Mouse (Mus musculus): Measurements from ENCODE around the gene Hectd2. TPM values are rescaled to one million over a fixed set of nuclear protein-coding genes. Genes with fewer than 3 reads are reported as not detected.

Hectd2 gene
- polyA plus RNA-seq, 1 experiment from 2014 or later = 6.8 TPM

- no peaks in the 10 kb centered on the region for H3K36me3 ChIP-seq (ENCODE audit: control insufficient read depth, insufficient read depth, low read length)
- no peak overlapping the region for H3K4me3 ChIP-seq (ENCODE audit: control insufficient read depth in 1 of 2, insufficient read depth in 1 of 2, low read depth in 1 of 2, low read length in 2 of 2)
- no peaks in the 10 kb centered on the region for H3K9me3 ChIP-seq (ENCODE audit: control insufficient read depth, low read length)
- H3K9ac ChIP-seq (ENCODE audit: low read length) = no peak overlapping the region
- H3K27ac ChIP-seq (replicated peaks in 1 of 2; ENCODE audit: control insufficient read depth in 1 of 2, insufficient read depth in 1 of 2, low read depth in 2 of 2, low read length in 2 of 2) = no peak overlapping the region
- ATAC-seq (ENCODE audit: insufficient number of reproducible peaks, insufficient read depth, low FRiP score, low read depth) = no peak
- H3K4me1 ChIP-seq (ENCODE audit: control insufficient read depth in 2 of 2, insufficient read depth in 2 of 2, low read length in 2 of 2) = peaks cover 7 to 13% of the 10 kb centered on the region in 2 experiments
- no peaks in the 10 kb centered on the region for H3K27me3 ChIP-seq (ENCODE audit: control insufficient read depth, insufficient read depth, low read length)
- no peak overlapping the region for H3K4me2 ChIP-seq (ENCODE audit: low read length)
- 62% methylated on average over 5 of the region's 5 CpGs for WGBS
These were observed 21.4 kb upstream of the Hectd2 start for GRCm38 (mm10) chr19:36533082-36533481.

GRCm38 (mm10) chr19:36534011-36534765, 20.3 kb upstream of the Hectd2 start:
- WGBS = 51% methylated on average over 17 of the region's 17 CpGs
- peak overlapping the region in 1 of 2 experiments; percentile 1; a peak in 1 of 4 replicates for H3K4me3 ChIP-seq (ENCODE audit: control insufficient read depth in 1 of 2, insufficient read depth in 1 of 2, low read depth in 1 of 2, low read length in 2 of 2)
- no peaks in the 10 kb centered on the region for H3K27me3 ChIP-seq (ENCODE audit: control insufficient read depth, insufficient read depth, low read length)

GRCm38 (mm10) chr19:36534766-36535140, 19.7 kb upstream of the Hectd2 start:
- ATAC-seq (ENCODE audit: insufficient number of reproducible peaks, insufficient read depth, low FRiP score, low read depth) = peak; percentile 68
- H3K36me3 ChIP-seq (ENCODE audit: control insufficient read depth, insufficient read depth, low read length) = no peaks in the 10 kb centered on the region
- H3K4me2 ChIP-seq (ENCODE audit: low read length) = peak overlapping the region; percentile 58
- peak overlapping the region; percentile 6 to 51 for H3K27ac ChIP-seq (replicated peaks in 1 of 2; ENCODE audit: control insufficient read depth in 1 of 2, insufficient read depth in 1 of 2, low read depth in 2 of 2, low read length in 2 of 2)
- no peaks in the 10 kb centered on the region for H3K27me3 ChIP-seq (ENCODE audit: control insufficient read depth, insufficient read depth, low read length)
- H3K4me3 ChIP-seq (ENCODE audit: control insufficient read depth in 1 of 2, insufficient read depth in 1 of 2, low read depth in 1 of 2, low read length in 2 of 2) = peak overlapping the region in 1 of 2 experiments; percentile 1; a peak in 2 of 4 replicates
- peaks cover 7 to 14% of the 10 kb centered on the region in 2 experiments for H3K4me1 ChIP-seq (ENCODE audit: control insufficient read depth in 2 of 2, insufficient read depth in 2 of 2, low read length in 2 of 2)
- WGBS = 19% methylated on average over 8 of the region's 8 CpGs
- H3K9ac ChIP-seq (ENCODE audit: low read length) = 0 out of 2 replicates have a peak overlapping the region, but pooled peaks have one; percentile 30
- no peaks in the 10 kb centered on the region for H3K9me3 ChIP-seq (ENCODE audit: control insufficient read depth, low read length)

More at GRCm38 (mm10) chr19:36534011-36534765, 20.3 kb upstream of the Hectd2 start:
- peak overlapping the region; percentile 30; the same call in 1 of the 2 replicates for H3K9ac ChIP-seq (ENCODE audit: low read length)
- no peaks in the 10 kb centered on the region for H3K9me3 ChIP-seq (ENCODE audit: control insufficient read depth, low read length)
- peak; percentile 33; the same call in 1 of the 2 replicates for ATAC-seq (ENCODE audit: insufficient number of reproducible peaks, insufficient read depth, low FRiP score, low read depth)
- peaks cover 7 to 13% of the 10 kb centered on the region in 2 experiments for H3K4me1 ChIP-seq (ENCODE audit: control insufficient read depth in 2 of 2, insufficient read depth in 2 of 2, low read length in 2 of 2)
- peak overlapping the region; percentile 6 to 51 for H3K27ac ChIP-seq (replicated peaks in 1 of 2; ENCODE audit: control insufficient read depth in 1 of 2, insufficient read depth in 1 of 2, low read depth in 2 of 2, low read length in 2 of 2)
- peak overlapping the region; percentile 58 for H3K4me2 ChIP-seq (ENCODE audit: low read length)
- H3K36me3 ChIP-seq (ENCODE audit: control insufficient read depth, insufficient read depth, low read length) = no peaks in the 10 kb centered on the region

- WGBS = 31% methylated on average over 2 of the region's 2 CpGs
- Histone ChIP-seq H3K9me3 (ENCODE audit: control insufficient read depth, low read length) (no peaks in the 10 kb centered on the region), H3K27me3 (ENCODE audit: control insufficient read depth, insufficient read depth, low read length) (no peaks in the 10 kb centered on the region), H3K9ac (ENCODE audit: low read length) (no peak overlapping the region), H3K36me3 (ENCODE audit: control insufficient read depth, insufficient read depth, low read length) (no peaks in the 10 kb centered on the region), H3K4me3 (ENCODE audit: control insufficient read depth in 1 of 2, insufficient read depth in 1 of 2, low read depth in 1 of 2, low read length in 2 of 2) (0 out of 4 replicates have a peak overlapping the region, but pooled peaks of 1 of the 2 experiments have one; percentile 1), H3K4me2 (ENCODE audit: low read length) (peak overlapping the region; percentile 58), H3K27ac (replicated peaks in 1 of 2; ENCODE audit: control insufficient read depth in 1 of 2, insufficient read depth in 1 of 2, low read depth in 2 of 2, low read length in 2 of 2) (peak overlapping the region; percentile 49 to 51; a peak in 3 of 4 replicates), H3K4me1 (ENCODE audit: control insufficient read depth in 2 of 2, insufficient read depth in 2 of 2, low read length in 2 of 2) (peaks cover 11 to 19% of the 10 kb centered on the region in 2 experiments)
- ATAC-seq (ENCODE audit: insufficient number of reproducible peaks, insufficient read depth, low FRiP score, low read depth) = no peak
These were observed 19.3 kb upstream of the Hectd2 start for GRCm38 (mm10) chr19:36535186-36535585.

GRCm38 (mm10) chr19:36535878-36536277, 18.6 kb upstream of the Hectd2 start:
- no peaks in the 10 kb centered on the region for H3K27me3 ChIP-seq (ENCODE audit: control insufficient read depth, insufficient read depth, low read length)
- H3K4me3 ChIP-seq (ENCODE audit: control insufficient read depth in 1 of 2, insufficient read depth in 1 of 2, low read depth in 1 of 2, low read length in 2 of 2) = no peak overlapping the region
- no peaks in the 10 kb centered on the region for H3K9me3 ChIP-seq (ENCODE audit: control insufficient read depth, low read length)
- H3K4me2 ChIP-seq (ENCODE audit: low read length) = no peak overlapping the region
- 62% methylated on average over 6 of the region's 6 CpGs for WGBS
- no peak overlapping the region for H3K27ac ChIP-seq (replicated peaks in 1 of 2; ENCODE audit: control insufficient read depth in 1 of 2, insufficient read depth in 1 of 2, low read depth in 2 of 2, low read length in 2 of 2)
- no peaks in the 10 kb centered on the region for H3K36me3 ChIP-seq (ENCODE audit: control insufficient read depth, insufficient read depth, low read length)
- H3K9ac ChIP-seq (ENCODE audit: low read length) = no peak overlapping the region
- peaks cover 15 to 25% of the 10 kb centered on the region in 2 experiments for H3K4me1 ChIP-seq (ENCODE audit: control insufficient read depth in 2 of 2, insufficient read depth in 2 of 2, low read length in 2 of 2)
- no peak for ATAC-seq (ENCODE audit: insufficient number of reproducible peaks, insufficient read depth, low FRiP score, low read depth)

GRCm38 (mm10) chr19:36536929-36537328, 17.5 kb upstream of the Hectd2 start:
- peaks cover 15 to 25% of the 10 kb centered on the region in 2 experiments for H3K4me1 ChIP-seq (ENCODE audit: control insufficient read depth in 2 of 2, insufficient read depth in 2 of 2, low read length in 2 of 2)
- no peaks in the 10 kb centered on the region for H3K36me3 ChIP-seq (ENCODE audit: control insufficient read depth, insufficient read depth, low read length)
- H3K9me3 ChIP-seq (ENCODE audit: control insufficient read depth, low read length) = no peaks in the 10 kb centered on the region
- H3K27me3 ChIP-seq (ENCODE audit: control insufficient read depth, insufficient read depth, low read length) = no peaks in the 10 kb centered on the region
- 82% methylated on average over 11 of the region's 11 CpGs for WGBS
- ATAC-seq (ENCODE audit: insufficient number of reproducible peaks, insufficient read depth, low FRiP score, low read depth) = no peak
- no peak overlapping the region for H3K4me2 ChIP-seq (ENCODE audit: low read length)
- H3K9ac ChIP-seq (ENCODE audit: low read length) = no peak overlapping the region
- no peak overlapping the region for H3K27ac ChIP-seq (replicated peaks in 1 of 2; ENCODE audit: control insufficient read depth in 1 of 2, insufficient read depth in 1 of 2, low read depth in 2 of 2, low read length in 2 of 2)
- H3K4me3 ChIP-seq (ENCODE audit: control insufficient read depth in 1 of 2, insufficient read depth in 1 of 2, low read depth in 1 of 2, low read length in 2 of 2) = no peak overlapping the region

GRCm38 (mm10) chr19:36538528-36538927, 15.9 kb upstream of the Hectd2 start:
- H3K4me1 ChIP-seq (ENCODE audit: control insufficient read depth in 2 of 2, insufficient read depth in 2 of 2, low read length in 2 of 2) = peaks cover 15 to 25% of the 10 kb centered on the region in 2 experiments
- no peak overlapping the region for H3K4me3 ChIP-seq (ENCODE audit: control insufficient read depth in 1 of 2, insufficient read depth in 1 of 2, low read depth in 1 of 2, low read length in 2 of 2)
- H3K9ac ChIP-seq (ENCODE audit: low read length) = no peak overlapping the region
- no peak overlapping the region for H3K4me2 ChIP-seq (ENCODE audit: low read length)
- no peaks in the 10 kb centered on the region for H3K27me3 ChIP-seq (ENCODE audit: control insufficient read depth, insufficient read depth, low read length)
- no peak overlapping the region for H3K27ac ChIP-seq (replicated peaks in 1 of 2; ENCODE audit: control insufficient read depth in 1 of 2, insufficient read depth in 1 of 2, low read depth in 2 of 2, low read length in 2 of 2)
- H3K36me3 ChIP-seq (ENCODE audit: control insufficient read depth, insufficient read depth, low read length) = no peaks in the 10 kb centered on the region
- ATAC-seq (ENCODE audit: insufficient number of reproducible peaks, insufficient read depth, low FRiP score, low read depth) = no peak
- no peaks in the 10 kb centered on the region for H3K9me3 ChIP-seq (ENCODE audit: control insufficient read depth, low read length)
- 6% methylated on average over 4 of the region's 4 CpGs for WGBS
